Mouse (Mus musculus): Measurements from ENCODE around the gene A730049H05Rik.

Gene A730049H05Rik

GRCm38 (mm10) chr6:92879700-92880265 is 63.5 kb downstream of the A730049H05Rik start:
- no peak for DNase-seq (ENCODE audit: low spot score in 2 of 2)

GRCm38 (mm10) chr6:92882446-92882845 is 66.2 kb downstream of the A730049H05Rik start:
- no peak for DNase-seq (ENCODE audit: low spot score in 2 of 2)

GRCm38 (mm10) chr6:92883131-92883900 is 67.0 kb downstream of the A730049H05Rik start:
- DNase-seq (ENCODE audit: low spot score in 2 of 2): no peak

GRCm38 (mm10) chr6:92891535-92891934 is 75.3 kb downstream of the A730049H05Rik start:
- DNase-seq (ENCODE audit: low spot score in 2 of 2): no peak
